ENCODE assay signal across 15 mouse cellular contexts in the genomic region with DNA sequence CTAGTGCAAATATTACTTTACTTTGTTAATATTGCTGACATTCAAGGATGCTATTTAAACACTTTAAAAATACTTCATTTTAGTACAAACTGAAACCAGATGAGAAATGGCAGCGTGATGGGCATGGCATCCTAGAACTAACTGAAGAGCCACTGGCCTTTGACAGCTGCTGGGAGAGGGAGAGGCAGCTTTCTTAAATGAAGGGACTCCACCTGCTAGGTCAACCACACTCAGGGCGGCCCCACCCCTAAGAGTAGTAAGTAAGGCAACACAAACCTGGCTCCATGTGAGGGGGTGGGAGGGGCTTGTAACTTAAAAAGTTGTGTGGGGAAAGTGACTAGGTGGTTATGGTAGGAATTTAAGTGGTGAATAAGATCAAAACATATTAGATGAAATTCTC. TPM values are rescaled to one million over a fixed set of nuclear protein-coding genes. Genes with fewer than 3 reads are reported as not detected.
"Had no signal": no experiment of that assay in that cellular context is flagged by ENCODE, and none has a peak within 500 bp of the region (broad histone marks: within the 10 kb centered on the region; RNA-seq: fewer than 3 reads in every experiment).

No protein-coding gene starts in this region.

- H3K27ac ChIP-seq: kidney, postnatal 0 days; layer of hippocampus, adult 2 months; limb, embryonic 13.5 days; liver, embryonic 14.5 days; midbrain, embryonic 12.5 days; stomach, embryonic 15.5 days had no signal

- H3K27me3 ChIP-seq: limb, embryonic 13.5 days; midbrain, embryonic 12.5 days; stomach, embryonic 15.5 days had no signal

- DNase-seq: kidney, adult 8-10 months; kidney, postnatal 4 days; left cerebral cortex, postnatal 4 days; lung, adult 18-20 months; right cerebral cortex, postnatal 14 days had no signal

- H3K4me1 ChIP-seq: midbrain, embryonic 12.5 days; stomach, embryonic 15.5 days had no signal

- H3K36me3 ChIP-seq: limb, embryonic 13.5 days; midbrain, embryonic 12.5 days; stomach, embryonic 15.5 days had no signal

- H3K4me3 ChIP-seq: layer of hippocampus, adult 2 months; limb, embryonic 13.5 days; midbrain, embryonic 12.5 days; stomach, embryonic 15.5 days had no signal

RNA-seq across cellular contexts. Expression of a gene that starts 36.8 kb away (rescaled TPM):
- total RNA-seq: layer of hippocampus, adult 2 months; megakaryocyte-erythroid progenitor cell, adult 5-6 weeks; midbrain, postnatal 0 days had no signal
- polyA plus RNA-seq: liver, adult 2 months; midbrain, embryonic 12.5 days; midbrain, postnatal 0 days; neural tube, embryonic 14.5 days had no signal

RNA-seq across cellular contexts. Expression of a gene that starts 52.7 kb away (rescaled TPM):
- total RNA-seq: megakaryocyte-erythroid progenitor cell, adult 5-6 weeks had no signal
